Mouse (Mus musculus): ENCODE measurements around the gene Gm28490.
"Not testable (repeated sequence)": the region's sequence is repeated elsewhere in the genome, so short reads cannot be mapped to it uniquely, and the experiment has no call there.

Gene Gm28490

GRCm38 (mm10) chrY:31634656-31635055 lies at the start of gene Gm28490:
Gm28490 (minus strand) TSS chrY:31634756.
- not testable (repeated sequence) for DNase-seq
